Mouse (Mus musculus) embryonic facial prominence, embryonic 12.5 days (tissue): ENCODE measurements at regions not wholly inside any gene's neighbourhood (a gene's known extent, or its start where the extent isn't known, plus 50 kb on each side); places are given as distances from the start of the nearest gene placed in this dataset.
A peak's percentile ranks its signal among the peaks of the same experiment; 100 is the strongest.

ENCODE experiments used
- ATAC-seq: fragments of 200-750 bp; cut with Nextera tagmentation; 2 replicates; pipeline ENCODE4 v1.8.0; 2017; ENCODE audit not compliant: insufficient number of reproducible peaks, insufficient read depth, low FRiP score, low TSS enrichment
- H3K27ac ChIP-seq: fragments of 300-500 bp; sonication (generic); 2 replicates; pipeline ENCODE4 v1.5.1; 2016; ENCODE audit warnings: mild to moderate bottlenecking
- H3K27me3 ChIP-seq: fragments of 300-500 bp; sonication (generic); 2 replicates; pipeline ENCODE4 v1.6.1; 2016; ENCODE audit warnings: mild to moderate bottlenecking, moderate library complexity
- H3K36me3 ChIP-seq: fragments of 300-500 bp; sonication (generic); 2 replicates; pipeline ENCODE4 v1.6.1; 2016; ENCODE audit warnings: mild to moderate bottlenecking
- H3K4me1 ChIP-seq: fragments of 300-500 bp; sonication (generic); 2 replicates; pipeline ENCODE4 v1.6.1; 2016
- H3K4me2 ChIP-seq: fragments of 300-500 bp; sonication (generic); replicated peaks from 2 replicates; pipeline ENCODE4 v1.6.1; 2016; ENCODE audit warnings: mild to moderate bottlenecking, moderate library complexity
- H3K4me3 ChIP-seq: fragments of 300-500 bp; sonication (generic); 2 replicates; pipeline ENCODE4 v1.5.1; 2016; ENCODE audit warnings: mild to moderate bottlenecking
- H3K9ac ChIP-seq: fragments of 300-500 bp; sonication (generic); 2 replicates; pipeline ENCODE4 v1.6.1; 2016; ENCODE audit warnings: mild to moderate bottlenecking, moderate library complexity
- H3K9me3 ChIP-seq: fragments of 300-500 bp; sonication (generic); 2 replicates; pipeline ENCODE4 v1.6.1; 2016; ENCODE audit warnings: mild to moderate bottlenecking, moderate library complexity
- WGBS: fragments of 180-500 bp; shearing (Covaris S2); methylation state at CpG from one replicate; pipeline ENCODE4 v1.1.7; 2016; 5-methylcytosine and 5-hydroxymethylcytosine counted together

GRCm38 (mm10) chr10:111073262-111073661, 63.3 kb upstream of the Zdhhc17 start:
- Histone ChIP-seq H3K36me3 (no peaks in the 10 kb centered on the region), H3K27ac (no peak overlapping the region), H3K4me1 (no peaks in the 10 kb centered on the region; the same call in 1 of the 2 replicates), H3K4me2 (no peak overlapping the region), H3K9ac (no peak overlapping the region), H3K9me3 (no peaks in the 10 kb centered on the region), H3K4me3 (no peak overlapping the region), H3K27me3 (no peaks in the 10 kb centered on the region)
- no peak for ATAC-seq
- WGBS: 39% methylated on average over 14 of the region's 14 CpGs

DNA sequence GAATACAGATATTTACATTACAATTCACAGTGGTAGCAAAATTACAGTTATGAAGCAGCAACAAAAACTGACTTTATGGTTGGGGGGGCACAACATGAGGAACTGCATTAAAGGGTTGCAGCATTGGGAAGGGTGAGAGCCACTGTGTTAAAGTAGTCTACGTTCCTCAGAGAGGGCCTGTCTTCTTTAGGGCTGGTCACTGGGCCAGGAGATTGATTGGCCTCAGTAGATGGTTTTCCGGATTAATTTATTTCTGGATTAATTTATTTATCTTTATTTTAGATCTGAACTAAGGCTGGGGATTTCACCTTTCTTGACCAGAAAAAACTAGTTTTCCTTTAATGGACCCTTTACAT, 62.6 kb upstream of the Zdhhc17 start:
- ATAC-seq: no peak
- no peaks in the 10 kb centered on the region for H3K9me3 ChIP-seq

GRCm38 (mm10) chr10:111071805-111072553, 62.0 kb upstream of the Zdhhc17 start:
- WGBS: 11% methylated on average over 9 of the region's 11 CpGs
- Histone ChIP-seq H3K4me1 (no peaks in the 10 kb centered on the region; the same call in 1 of the 2 replicates), H3K9ac (no peak overlapping the region), H3K36me3 (no peaks in the 10 kb centered on the region), H3K4me2 (no peak overlapping the region), H3K4me3 (no peak overlapping the region), H3K27me3 (no peaks in the 10 kb centered on the region), H3K27ac (no peak overlapping the region), H3K9me3 (no peaks in the 10 kb centered on the region)
- ATAC-seq: 0 out of 2 replicates have a peak, but pooled peaks have one; percentile 28

More for the DNA sequence above, 62.6 kb upstream of the Zdhhc17 start:
- no peak overlapping the region for H3K27ac ChIP-seq
- no peak overlapping the region for H3K4me2 ChIP-seq
- WGBS: 58% methylated on average over 2 of the region's 2 CpGs
- no peak overlapping the region for H3K4me3 ChIP-seq
- H3K36me3 ChIP-seq: no peaks in the 10 kb centered on the region
- no peak overlapping the region for H3K9ac ChIP-seq
- H3K4me1 ChIP-seq: no peaks in the 10 kb centered on the region; the same call in 1 of the 2 replicates
- H3K27me3 ChIP-seq: no peaks in the 10 kb centered on the region

- H3K4me2 ChIP-seq: no peak overlapping the region
- WGBS: 67% methylated on average over 11 of the region's 11 CpGs
- H3K4me3 ChIP-seq: no peak overlapping the region
- H3K36me3 ChIP-seq: no peaks in the 10 kb centered on the region
- H3K9me3 ChIP-seq: no peaks in the 10 kb centered on the region
- no peak for ATAC-seq
- H3K27ac ChIP-seq: no peak overlapping the region
- H3K27me3 ChIP-seq: no peaks in the 10 kb centered on the region
- H3K4me1 ChIP-seq: no peaks in the 10 kb centered on the region
- no peak overlapping the region for H3K9ac ChIP-seq
These were observed 56.2 kb upstream of the Zdhhc17 start for GRCm38 (mm10) chr10:111066146-111066545.

- no peak for ATAC-seq
- no peaks in the 10 kb centered on the region for H3K36me3 ChIP-seq
- no peak overlapping the region for H3K9ac ChIP-seq
- WGBS: 87% methylated on average over 8 of the region's 8 CpGs
- no peak overlapping the region for H3K4me3 ChIP-seq
- no peaks in the 10 kb centered on the region for H3K9me3 ChIP-seq
- no peaks in the 10 kb centered on the region for H3K4me1 ChIP-seq
- no peak overlapping the region for H3K27ac ChIP-seq
- H3K4me2 ChIP-seq: no peak overlapping the region
- no peaks in the 10 kb centered on the region for H3K27me3 ChIP-seq
These were observed 50.7 kb upstream of the Zdhhc17 start for GRCm38 (mm10) chr10:111060626-111061025.
